Mouse (Mus musculus): ENCODE measurements around the gene Tmem262. TPM values are rescaled to one million over a fixed set of nuclear protein-coding genes. Genes with fewer than 3 reads are reported as not detected.

Gene Tmem262
- polyA plus RNA-seq, 1 experiment from 2014 or later = not detected

- H3K36me3 ChIP-seq (ENCODE audit: control insufficient read depth, insufficient read depth, low read length) = peaks cover 70% of the 10 kb centered on the region
Measured at GRCm38 (mm10) chr19:6085417-6085879, 5.6 kb downstream of the Tmem262 start.

DNA sequence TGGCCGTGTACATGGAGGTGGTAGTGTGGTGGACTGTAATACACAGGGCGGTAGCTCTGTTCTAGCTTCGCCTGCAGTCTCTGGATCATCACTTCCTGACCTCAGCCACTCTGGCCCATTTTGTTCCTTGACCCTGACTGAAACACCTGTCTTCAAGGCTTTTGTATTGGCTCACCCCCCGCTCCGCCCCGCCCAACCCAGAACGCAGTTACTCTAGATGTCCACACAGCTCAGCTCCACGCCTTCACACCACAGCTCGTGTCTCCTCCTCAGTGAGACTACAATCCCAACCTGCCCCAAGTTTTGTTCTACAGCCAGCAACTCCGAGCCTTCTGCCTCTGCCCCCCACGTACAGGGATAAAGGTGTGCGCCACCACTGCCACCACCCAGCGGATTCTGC is 9.0 kb downstream of the Tmem262 start:
- Histone ChIP-seq H3K4me2 (ENCODE audit: low read length) (no peak overlapping the region), H3K27me3 (ENCODE audit: control insufficient read depth, insufficient read depth, low read length) (no peaks in the 10 kb centered on the region), H3K4me1 (ENCODE audit: control insufficient read depth in 2 of 2, insufficient read depth in 2 of 2, low read length in 2 of 2) (peaks cover 4 to 13% of the 10 kb centered on the region in 2 experiments; a peak in 3 of 4 replicates), H3K36me3 (ENCODE audit: control insufficient read depth, insufficient read depth, low read length) (peaks cover 65% of the 10 kb centered on the region), H3K27ac (replicated peaks in 1 of 2; ENCODE audit: control insufficient read depth in 1 of 2, insufficient read depth in 1 of 2, low read depth in 2 of 2, low read length in 2 of 2) (no peak overlapping the region), H3K4me3 (ENCODE audit: control insufficient read depth in 1 of 2, insufficient read depth in 1 of 2, low read depth in 1 of 2, low read length in 2 of 2) (no peak overlapping the region), H3K9me3 (ENCODE audit: control insufficient read depth, low read length) (no peaks in the 10 kb centered on the region), H3K9ac (ENCODE audit: low read length) (no peak overlapping the region)
- ATAC-seq (ENCODE audit: insufficient number of reproducible peaks, insufficient read depth, low FRiP score, low read depth) = no peak
- 95% methylated on average over 13 of the region's 13 CpGs for WGBS

More at GRCm38 (mm10) chr19:6085417-6085879, 5.6 kb downstream of the Tmem262 start:
- Histone ChIP-seq H3K27me3 (ENCODE audit: control insufficient read depth, insufficient read depth, low read length) (no peaks in the 10 kb centered on the region), H3K4me1 (ENCODE audit: control insufficient read depth in 2 of 2, insufficient read depth in 2 of 2, low read length in 2 of 2) (peaks cover 5 to 17% of the 10 kb centered on the region in 2 experiments; a peak in 3 of 4 replicates), H3K9me3 (ENCODE audit: control insufficient read depth, low read length) (no peaks in the 10 kb centered on the region), H3K9ac (ENCODE audit: low read length) (peak overlapping the region; percentile 83), H3K4me3 (ENCODE audit: control insufficient read depth in 1 of 2, insufficient read depth in 1 of 2, low read depth in 1 of 2, low read length in 2 of 2) (peak overlapping the region; percentile 81 to 84), H3K27ac (replicated peaks in 1 of 2; ENCODE audit: control insufficient read depth in 1 of 2, insufficient read depth in 1 of 2, low read depth in 2 of 2, low read length in 2 of 2) (peak overlapping the region; percentile 42 to 63; a peak in 2 of 4 replicates), H3K4me2 (ENCODE audit: low read length) (peak overlapping the region; percentile 81)
- 1% methylated on average over 17 of the region's 17 CpGs for WGBS
- peak; percentile 57 for ATAC-seq (ENCODE audit: insufficient number of reproducible peaks, insufficient read depth, low FRiP score, low read depth)

DNA sequence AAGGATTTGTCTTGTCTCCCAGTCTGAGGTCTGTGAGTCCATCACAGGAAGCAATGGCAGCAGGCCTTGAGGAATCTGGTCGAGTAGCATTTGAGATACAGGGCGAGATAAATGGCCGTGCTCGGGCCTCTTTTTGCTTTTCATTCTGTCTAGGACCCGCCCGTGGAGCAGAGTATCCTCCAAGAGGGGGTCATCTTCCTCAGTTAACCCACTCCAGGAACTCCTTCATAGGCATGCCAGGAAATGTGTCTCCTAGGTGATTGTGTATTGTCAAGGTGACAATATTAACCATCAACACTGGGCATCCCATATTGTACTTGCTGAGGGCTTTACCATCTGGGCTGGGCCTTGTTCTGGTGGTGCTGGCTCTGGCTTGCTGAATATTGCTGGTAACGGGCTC is 14.3 kb downstream of the Tmem262 start, which contains the start of gene AC131692.1:
Gene AC131692.1 (plus strand): TSS at position 301 of the 400 bp plus-strand sequence.
- H3K27me3 ChIP-seq (ENCODE audit: control insufficient read depth, insufficient read depth, low read length) = no peaks in the 10 kb centered on the region
- H3K4me2 ChIP-seq (ENCODE audit: low read length) = no peak within 1 kb of the TSS
- H3K4me1 ChIP-seq (ENCODE audit: control insufficient read depth in 2 of 2, insufficient read depth in 2 of 2, low read length in 2 of 2) = no peaks in the 10 kb centered on the region
- H3K36me3 ChIP-seq (ENCODE audit: control insufficient read depth, insufficient read depth, low read length) = peaks cover 65% of the 10 kb centered on the region
- H3K4me3 ChIP-seq (ENCODE audit: control insufficient read depth in 1 of 2, insufficient read depth in 1 of 2, low read depth in 1 of 2, low read length in 2 of 2) = no peak within 1 kb of the TSS
- no peaks in the 10 kb centered on the region for H3K9me3 ChIP-seq (ENCODE audit: control insufficient read depth, low read length)
- 85% methylated on average over 7 of the region's 7 CpGs for WGBS
- no peak within 1 kb of the TSS for H3K27ac ChIP-seq (replicated peaks in 1 of 2; ENCODE audit: control insufficient read depth in 1 of 2, insufficient read depth in 1 of 2, low read depth in 2 of 2, low read length in 2 of 2)
- ATAC-seq (ENCODE audit: insufficient number of reproducible peaks, insufficient read depth, low FRiP score, low read depth) = no peak
- no peak within 1 kb of the TSS for H3K9ac ChIP-seq (ENCODE audit: low read length)

DNA sequence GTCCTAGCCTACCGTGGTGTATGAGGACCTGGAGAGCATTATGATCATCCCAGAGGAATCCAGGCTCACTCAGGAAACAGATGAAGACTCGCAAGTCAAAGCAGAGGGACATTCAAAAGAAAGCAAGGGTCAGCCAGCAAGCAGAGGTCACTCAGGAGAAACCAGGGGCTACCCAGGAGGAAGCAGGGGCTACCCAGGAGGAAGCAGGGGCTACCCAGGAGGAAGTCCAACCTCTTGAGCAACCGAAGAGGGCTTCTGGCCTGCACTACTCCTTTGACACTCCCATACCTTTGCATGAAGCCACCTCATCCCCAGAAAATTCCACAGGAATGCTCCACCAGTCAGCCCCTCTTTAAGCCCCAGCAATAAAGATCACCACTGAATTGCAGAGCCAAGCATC is 18.0 kb downstream of the Tmem262 start:
- H3K27me3 ChIP-seq (ENCODE audit: control insufficient read depth, insufficient read depth, low read length) = no peaks in the 10 kb centered on the region
- no peaks in the 10 kb centered on the region for H3K4me1 ChIP-seq (ENCODE audit: control insufficient read depth in 2 of 2, insufficient read depth in 2 of 2, low read length in 2 of 2)
- no peaks in the 10 kb centered on the region for H3K9me3 ChIP-seq (ENCODE audit: control insufficient read depth, low read length)
- WGBS = 84% methylated on average over 3 of the region's 3 CpGs
- no peak overlapping the region for H3K27ac ChIP-seq (replicated peaks in 1 of 2; ENCODE audit: control insufficient read depth in 1 of 2, insufficient read depth in 1 of 2, low read depth in 2 of 2, low read length in 2 of 2)
- no peak for ATAC-seq (ENCODE audit: insufficient number of reproducible peaks, insufficient read depth, low FRiP score, low read depth)
- H3K36me3 ChIP-seq (ENCODE audit: control insufficient read depth, insufficient read depth, low read length) = peaks cover 31% of the 10 kb centered on the region
- H3K4me2 ChIP-seq (ENCODE audit: low read length) = no peak overlapping the region
- H3K4me3 ChIP-seq (ENCODE audit: control insufficient read depth in 1 of 2, insufficient read depth in 1 of 2, low read depth in 1 of 2, low read length in 2 of 2) = no peak overlapping the region
- H3K9ac ChIP-seq (ENCODE audit: low read length) = no peak overlapping the region

DNA sequence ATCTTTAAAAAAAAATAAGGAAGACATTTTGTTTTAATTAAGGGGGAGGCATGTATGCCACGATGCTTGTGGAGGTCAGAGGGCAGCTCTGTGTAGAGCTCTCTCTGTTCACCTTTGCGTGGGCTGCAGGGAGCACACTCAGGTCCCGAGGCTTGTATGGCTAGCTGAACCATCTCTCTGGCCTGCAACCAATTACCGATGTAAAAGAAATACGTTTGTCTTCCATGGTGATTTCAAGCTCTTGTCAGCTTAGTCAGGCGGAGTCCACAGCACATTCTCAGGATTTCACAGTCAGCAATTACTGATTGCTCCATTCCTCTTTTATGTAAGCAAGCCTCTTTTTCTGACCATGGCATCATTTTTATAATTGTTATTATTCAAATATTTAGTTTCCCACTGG is 21.4 kb downstream of the Tmem262 start:
- Histone ChIP-seq H3K36me3 (ENCODE audit: control insufficient read depth, insufficient read depth, low read length) (peaks cover 5% of the 10 kb centered on the region; the same call in 1 of the 2 replicates), H3K27me3 (ENCODE audit: control insufficient read depth, insufficient read depth, low read length) (no peaks in the 10 kb centered on the region), H3K4me2 (ENCODE audit: low read length) (no peak overlapping the region), H3K4me1 (ENCODE audit: control insufficient read depth in 2 of 2, insufficient read depth in 2 of 2, low read length in 2 of 2) (no peaks in the 10 kb centered on the region), H3K9ac (ENCODE audit: low read length) (no peak overlapping the region), H3K9me3 (ENCODE audit: control insufficient read depth, low read length) (no peaks in the 10 kb centered on the region), H3K27ac (replicated peaks in 1 of 2; ENCODE audit: control insufficient read depth in 1 of 2, insufficient read depth in 1 of 2, low read depth in 2 of 2, low read length in 2 of 2) (no peak overlapping the region), H3K4me3 (ENCODE audit: control insufficient read depth in 1 of 2, insufficient read depth in 1 of 2, low read depth in 1 of 2, low read length in 2 of 2) (no peak overlapping the region)
- no peak for ATAC-seq (ENCODE audit: insufficient number of reproducible peaks, insufficient read depth, low FRiP score, low read depth)
- WGBS = 75% methylated on average over 6 of the region's 6 CpGs

DNA sequence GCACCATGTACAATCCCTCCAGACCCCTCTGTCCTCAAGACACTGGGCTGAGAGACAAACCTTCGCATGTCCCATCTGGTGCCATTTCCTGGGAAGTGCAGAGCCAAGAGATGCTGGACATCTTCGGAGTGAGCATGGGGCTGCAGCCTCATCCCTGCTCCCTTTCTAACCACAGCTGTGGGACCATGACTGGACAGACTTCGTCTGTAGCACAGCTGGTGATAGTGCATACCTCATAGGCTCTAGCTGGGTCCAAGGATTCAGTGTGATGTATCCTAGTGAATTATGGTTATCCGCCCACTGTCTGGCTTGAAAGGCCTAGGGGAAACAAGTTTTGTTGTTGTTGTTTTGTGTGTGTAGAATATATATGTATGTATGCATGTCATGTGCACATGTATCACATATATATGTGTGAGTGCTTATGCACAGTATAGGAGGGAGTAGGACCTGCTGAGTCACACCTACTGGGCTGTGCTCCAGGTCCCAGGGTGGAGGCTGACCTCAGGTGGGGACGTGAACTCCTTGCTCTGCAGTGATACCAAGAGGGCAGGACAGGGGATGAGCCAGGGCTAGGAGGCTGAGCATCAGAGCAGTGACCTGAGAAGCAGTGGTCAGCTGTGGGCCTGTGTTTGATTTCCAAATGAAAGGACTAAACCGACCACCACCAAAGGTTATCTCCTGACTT is 22.5 kb downstream of the Tmem262 start:
- H3K36me3 ChIP-seq (ENCODE audit: control insufficient read depth, insufficient read depth, low read length) = peaks cover 5% of the 10 kb centered on the region; the same call in 1 of the 2 replicates
- H3K4me3 ChIP-seq (ENCODE audit: control insufficient read depth in 1 of 2, insufficient read depth in 1 of 2, low read depth in 1 of 2, low read length in 2 of 2) = no peak overlapping the region
- no peaks in the 10 kb centered on the region for H3K9me3 ChIP-seq (ENCODE audit: control insufficient read depth, low read length)
- ATAC-seq (ENCODE audit: insufficient number of reproducible peaks, insufficient read depth, low FRiP score, low read depth) = no peak
- H3K4me1 ChIP-seq (ENCODE audit: control insufficient read depth in 2 of 2, insufficient read depth in 2 of 2, low read length in 2 of 2) = no peaks in the 10 kb centered on the region
- H3K27me3 ChIP-seq (ENCODE audit: control insufficient read depth, insufficient read depth, low read length) = no peaks in the 10 kb centered on the region
- H3K27ac ChIP-seq (replicated peaks in 1 of 2; ENCODE audit: control insufficient read depth in 1 of 2, insufficient read depth in 1 of 2, low read depth in 2 of 2, low read length in 2 of 2) = no peak overlapping the region
- WGBS = 71% methylated on average over 6 of the region's 6 CpGs
- H3K4me2 ChIP-seq (ENCODE audit: low read length) = no peak overlapping the region
- no peak overlapping the region for H3K9ac ChIP-seq (ENCODE audit: low read length)

DNA sequence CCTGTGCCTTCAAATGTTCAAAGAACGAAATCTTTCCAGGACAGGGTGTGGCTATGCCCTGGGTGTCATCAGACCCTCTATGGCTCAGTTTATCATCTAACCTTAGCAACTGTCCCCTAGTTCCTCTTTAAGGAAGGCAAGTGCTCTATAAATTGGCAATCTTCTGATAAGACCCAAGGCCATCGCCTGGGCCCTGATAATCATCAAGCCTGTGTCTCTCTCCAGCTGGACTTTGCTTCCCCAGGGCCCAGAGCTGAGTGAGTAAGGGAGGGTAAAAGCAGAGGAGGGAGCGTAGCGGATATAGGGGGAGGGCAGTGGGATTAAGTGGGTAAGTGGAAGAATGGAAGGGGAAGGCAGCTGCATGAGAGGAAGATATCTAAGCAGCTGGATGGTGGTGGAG is 24.6 kb downstream of the Tmem262 start:
- Histone ChIP-seq H3K27ac (replicated peaks in 1 of 2; ENCODE audit: control insufficient read depth in 1 of 2, insufficient read depth in 1 of 2, low read depth in 2 of 2, low read length in 2 of 2) (no peak overlapping the region), H3K9ac (ENCODE audit: low read length) (no peak overlapping the region), H3K36me3 (ENCODE audit: control insufficient read depth, insufficient read depth, low read length) (no peaks in the 10 kb centered on the region), H3K4me3 (ENCODE audit: control insufficient read depth in 1 of 2, insufficient read depth in 1 of 2, low read depth in 1 of 2, low read length in 2 of 2) (no peak overlapping the region), H3K9me3 (ENCODE audit: control insufficient read depth, low read length) (no peaks in the 10 kb centered on the region), H3K4me1 (ENCODE audit: control insufficient read depth in 2 of 2, insufficient read depth in 2 of 2, low read length in 2 of 2) (no peaks in the 10 kb centered on the region), H3K4me2 (ENCODE audit: low read length) (no peak overlapping the region), H3K27me3 (ENCODE audit: control insufficient read depth, insufficient read depth, low read length) (no peaks in the 10 kb centered on the region)
- no peak for ATAC-seq (ENCODE audit: insufficient number of reproducible peaks, insufficient read depth, low FRiP score, low read depth)
- 60% methylated on average over 4 of the region's 4 CpGs for WGBS

All from heart, embryonic 14.5 days (tissue).